Mouse (Mus musculus) kidney, postnatal 25 days (tissue): ENCODE measurements around the gene Tmem100.

Source experiments
- DNase-seq, 2 experiments: peaks; one replicate each; pipeline ENCODE4 v3.0.0; 2021; ENCODE audit warnings: mixed read lengths in 2 of 2

Gene Tmem100

GRCm38 (mm10) chr11:90066405-90067250 is 36.5 kb downstream of the Tmem100 start:
- no peak for DNase-seq

GRCm38 (mm10) chr11:90071747-90072146 is 41.6 kb downstream of the Tmem100 start:
- DNase-seq: no peak

DNA sequence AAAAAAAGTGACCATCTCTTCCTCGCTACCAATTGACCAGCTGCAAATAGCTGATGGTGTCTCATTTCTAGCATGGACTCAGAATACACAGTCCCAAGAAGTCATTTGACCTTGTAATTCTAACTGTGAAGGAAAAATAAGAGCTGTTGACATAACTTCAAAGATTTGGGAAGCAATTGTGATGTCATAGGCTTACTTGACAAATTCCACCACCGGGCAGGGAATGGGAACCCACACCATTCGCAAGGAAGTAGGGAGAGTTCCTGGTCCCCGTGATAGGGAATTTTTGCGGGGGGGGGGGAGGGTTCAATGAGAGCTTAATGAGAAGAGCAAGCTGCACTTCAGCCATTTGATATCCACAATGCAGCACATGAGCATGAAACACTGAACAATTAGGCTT is 43.1 kb downstream of the Tmem100 start:
- DNase-seq: no peak

DNA sequence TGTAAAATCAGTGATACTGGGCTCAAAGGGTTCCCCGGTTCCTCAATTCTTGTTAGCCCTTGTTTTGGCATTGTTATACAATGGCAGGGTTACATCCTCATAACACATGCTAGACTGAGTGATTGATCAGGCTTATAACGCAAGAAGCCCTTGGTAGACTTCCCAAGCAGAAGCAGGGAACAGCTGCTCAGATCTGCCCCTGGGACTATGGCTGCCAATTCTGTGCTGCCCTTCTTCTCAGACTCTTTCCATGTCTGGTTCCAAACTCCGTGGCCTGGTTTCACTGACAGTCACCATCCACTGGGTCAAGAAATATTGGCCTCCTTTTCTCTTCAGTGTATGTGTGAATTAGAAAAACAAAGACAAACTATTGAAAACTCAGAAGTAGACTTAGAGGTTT is 46.5 kb downstream of the Tmem100 start:
- DNase-seq: no peak

DNA sequence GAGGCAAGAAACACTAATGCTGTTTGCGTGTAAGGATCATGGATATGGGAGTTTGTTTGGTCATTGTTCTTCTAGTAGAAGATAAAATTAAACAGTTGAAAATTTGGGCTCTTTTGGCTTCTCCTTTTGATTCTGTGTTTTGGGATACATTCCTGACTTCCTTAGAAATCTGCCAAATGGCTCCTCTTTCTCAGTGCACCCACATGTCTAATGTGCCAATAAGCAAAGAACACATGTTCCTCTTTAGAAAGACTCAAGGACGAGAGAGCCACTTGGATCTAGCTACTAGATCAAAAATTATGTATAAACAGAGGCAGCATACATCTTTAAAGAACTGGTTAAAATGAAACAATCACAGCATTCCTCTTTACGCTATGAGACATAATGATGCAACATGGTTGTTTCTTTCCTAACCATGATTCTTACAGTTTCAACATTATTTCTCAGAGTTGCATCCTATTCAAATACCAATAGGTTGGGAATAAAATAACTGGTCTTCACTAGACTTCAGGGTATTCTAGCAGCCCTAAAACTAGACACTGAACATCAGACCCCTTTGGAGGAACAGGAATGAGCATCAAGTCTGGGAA is 50.6 kb downstream of the Tmem100 start:
- no peak for DNase-seq

DNA sequence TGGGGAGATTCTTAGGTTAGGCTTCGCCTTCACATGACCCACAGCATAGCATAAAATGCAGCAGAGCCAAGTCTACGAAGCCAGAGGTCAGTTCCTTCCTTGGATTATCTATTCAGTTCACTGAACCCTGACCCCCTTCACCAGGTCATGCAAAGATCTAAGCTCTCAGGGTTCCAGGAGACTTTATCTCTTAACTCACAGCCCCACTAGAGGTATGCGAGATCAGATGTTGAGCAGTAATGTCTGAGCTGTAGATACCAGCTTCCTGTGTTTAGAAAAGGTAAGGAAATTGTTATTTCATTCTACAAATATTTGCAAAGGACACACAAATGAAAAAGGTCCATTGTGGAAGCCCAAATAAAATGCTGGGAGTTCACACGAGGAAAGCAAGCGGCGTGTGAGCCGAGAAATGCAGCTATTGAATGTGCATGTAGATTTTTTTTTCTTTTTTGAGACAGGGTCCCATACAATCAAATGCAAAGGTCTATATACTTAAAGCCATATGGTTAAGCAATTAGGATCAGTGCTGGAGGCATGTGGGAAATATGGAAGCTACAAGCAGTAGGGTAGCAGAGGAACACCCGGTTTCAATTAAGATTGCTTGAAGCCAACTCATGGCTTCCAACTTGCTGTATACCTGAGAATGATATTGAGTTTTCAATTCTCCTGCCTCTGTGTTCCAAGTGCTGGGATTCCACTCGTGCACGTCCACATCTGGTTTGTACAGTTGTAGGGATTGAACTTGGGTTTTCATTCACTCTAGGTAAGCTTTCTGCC is 51.9 kb downstream of the Tmem100 start:
- DNase-seq: no peak

- DNase-seq: no peak
Measured at GRCm38 (mm10) chr11:90083042-90083441, 52.9 kb downstream of the Tmem100 start.

DNA sequence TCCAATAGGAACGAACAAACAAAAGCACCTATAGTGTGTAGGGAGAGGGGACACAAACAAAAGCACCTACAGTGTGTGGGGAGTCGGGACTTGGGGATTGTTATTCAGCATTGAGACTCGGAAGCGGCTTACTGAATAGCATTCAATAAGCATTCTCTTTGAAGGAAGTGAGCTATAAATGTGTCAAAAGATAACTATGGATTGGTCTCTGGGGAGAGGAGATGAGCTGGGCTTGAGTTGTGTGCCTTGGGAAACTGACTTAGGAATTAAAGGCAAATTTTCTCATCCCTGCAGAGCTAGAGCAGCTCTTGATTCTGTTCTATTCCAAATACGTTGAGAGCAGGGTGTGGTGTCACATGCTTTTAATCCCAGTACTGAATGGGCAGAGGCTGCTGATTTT is 54.0 kb downstream of the Tmem100 start:
- no peak for DNase-seq
